8 mouse cellular contexts compared by ENCODE assay signal in genomic region chr11:117599049-117599787, GRCm38 (mm10). TPM values are rescaled to one million over a fixed set of nuclear protein-coding genes. Genes with fewer than 3 reads are reported as not detected.
DNase-seq lines count a peak whose midpoint lies in the region; ATAC-seq lines count a peak whose summit lies in the region.

No protein-coding gene starts in this region.

- H3K4me1 ChIP-seq in kidney, embryonic 16.5 days (ENCODE audit: insufficient read depth, low read length) = peaks cover 30% of the 10 kb centered on the region
- H3K4me1 ChIP-seq in heart, embryonic 13.5 days = peaks cover 22% of the 10 kb centered on the region
- H3K4me1 ChIP-seq in liver, embryonic 13.5 days (replicated peaks) = peaks cover 14% of the 10 kb centered on the region

- DNase-seq in kidney, adult 11 months = no peak
- DNase-seq in adrenal gland, postnatal 14 days = peak; percentile 34
- DNase-seq in liver, embryonic 13.5 days = no peak
- peak; percentile 18 to 29 for DNase-seq in natural killer cell, adult 2 months (ENCODE audit: low spot score in 2 of 2)
- no peak for DNase-seq in urinary bladder, postnatal 36 days (ENCODE audit: low spot score in 2 of 2)
- DNase-seq in frontal cortex, postnatal 10 days (ENCODE audit: low spot score in 2 of 2) = no peak

- no peak overlapping the region for H3K27ac ChIP-seq in kidney, embryonic 16.5 days (ENCODE audit: low read length)
- no peak overlapping the region for H3K27ac ChIP-seq in heart, embryonic 13.5 days (replicated peaks)
- no peak overlapping the region for H3K27ac ChIP-seq in liver, embryonic 13.5 days

- peak overlapping the region; percentile 42 for H3K4me3 ChIP-seq in kidney, embryonic 16.5 days (ENCODE audit: low read length)
- H3K4me3 ChIP-seq in heart, embryonic 13.5 days = peak overlapping the region; percentile 48
- H3K4me3 ChIP-seq in liver, embryonic 13.5 days (replicated peaks) = peak overlapping the region; percentile 49

- peak overlapping the region; percentile 37; the same call in 1 of the 2 replicates for H3K9ac ChIP-seq in kidney, embryonic 16.5 days (replicated peaks; ENCODE audit: low read length)
- H3K9ac ChIP-seq in heart, embryonic 13.5 days = peak overlapping the region; percentile 68
- 0 out of 2 replicates have a peak overlapping the region, but pooled peaks have one; percentile 13 for H3K9ac ChIP-seq in liver, embryonic 13.5 days

- H3K27me3 ChIP-seq in kidney, embryonic 16.5 days (ENCODE audit: insufficient read depth, low read length) = peaks cover 35% of the 10 kb centered on the region
- H3K27me3 ChIP-seq in heart, embryonic 13.5 days (replicated peaks) = peaks cover 93% of the 10 kb centered on the region
- peaks cover 82% of the 10 kb centered on the region for H3K27me3 ChIP-seq in liver, embryonic 13.5 days

- ATAC-seq in kidney, embryonic 16.5 days (ENCODE audit: low FRiP score, low TSS enrichment) = no peak
- no peak for ATAC-seq in heart, embryonic 13.5 days (ENCODE audit: extremely low read depth, insufficient number of reproducible peaks, low FRiP score, low TSS enrichment)
- no peak for ATAC-seq in liver, embryonic 13.5 days (ENCODE audit: low read depth)

- WGBS in kidney, embryonic 16.5 days = 5% methylated on average over 16 of the region's 16 CpGs
- 7% methylated on average over 16 of the region's 16 CpGs for WGBS in heart, embryonic 13.5 days
- WGBS in liver, embryonic 13.5 days (ENCODE audit: insufficient replicate concordance) = 5% methylated on average over 16 of the region's 16 CpGs

- H3K4me2 ChIP-seq in kidney, embryonic 16.5 days (replicated peaks; ENCODE audit: low read depth, low read length) = peak overlapping the region; percentile 55
- peak overlapping the region; percentile 72 for H3K4me2 ChIP-seq in heart, embryonic 13.5 days
- H3K4me2 ChIP-seq in liver, embryonic 13.5 days = peak overlapping the region; percentile 63

- H3K36me3 ChIP-seq in kidney, embryonic 16.5 days (ENCODE audit: insufficient read depth, low read length) = no peaks in the 10 kb centered on the region
- H3K36me3 ChIP-seq in heart, embryonic 13.5 days = no peaks in the 10 kb centered on the region
- H3K36me3 ChIP-seq in liver, embryonic 13.5 days = no peaks in the 10 kb centered on the region

- no peaks in the 10 kb centered on the region for H3K9me3 ChIP-seq in kidney, embryonic 16.5 days (ENCODE audit: low read length)
- no peaks in the 10 kb centered on the region for H3K9me3 ChIP-seq in heart, embryonic 13.5 days
- H3K9me3 ChIP-seq in liver, embryonic 13.5 days (replicated peaks) = no peaks in the 10 kb centered on the region

RNA-seq across cellular contexts. Expression of gene Tnrc6c, which starts 54.9 kb away (rescaled TPM):
- polyA plus RNA-seq in kidney, embryonic 16.5 days (2015; fragmentation: Nextera tagmentation; extraction: Ambion mirVana) = 9.1 and 10.7 TPM in 2 replicates
- 22.7 and 29.5 TPM in 2 replicates for total RNA-seq in adrenal gland, postnatal 14 days (2021)
- polyA plus RNA-seq in heart, embryonic 13.5 days (2015; fragmentation: Nextera tagmentation; extraction: Ambion mirVana) = 6.0 TPM in 2 replicates
- 2.8 and 2.9 TPM in 2 replicates for polyA plus RNA-seq in liver, embryonic 13.5 days (2015; fragmentation: Nextera tagmentation; extraction: Ambion mirVana)

Comparison
In these comparisons a context has a peak if more than half of its experiments do, and no peak if none do; other contexts are left out.
1. H3K9ac ChIP-seq: peak in every context shown above with its lines; median percentile 68 in heart, embryonic 13.5 days; 37 in kidney, embryonic 16.5 days; 13 in liver, embryonic 13.5 days.
2. DNase-seq: peak in adrenal gland, postnatal 14 days (single experiment) and natural killer cell, adult 2 months (2 of 2); none in kidney, adult 11 months (single experiment), liver, embryonic 13.5 days (single experiment), urinary bladder, postnatal 36 days (0 of 2) and frontal cortex, postnatal 10 days (0 of 2).
3. Peak in every context shown above with its lines, with median percentiles within 50 percentile points of each other: H3K4me2 ChIP-seq and H3K4me3 ChIP-seq.